Mouse (Mus musculus): ENCODE results near the gene Tcta.
A peak's percentile ranks its signal among the peaks of the same experiment; 100 is the strongest.

The Tcta gene

GRCm38 (mm10) chr9:108267691-108268090, 38.3 kb downstream of the Tcta start:
- DNase-seq = peak; percentile 54

DNA sequence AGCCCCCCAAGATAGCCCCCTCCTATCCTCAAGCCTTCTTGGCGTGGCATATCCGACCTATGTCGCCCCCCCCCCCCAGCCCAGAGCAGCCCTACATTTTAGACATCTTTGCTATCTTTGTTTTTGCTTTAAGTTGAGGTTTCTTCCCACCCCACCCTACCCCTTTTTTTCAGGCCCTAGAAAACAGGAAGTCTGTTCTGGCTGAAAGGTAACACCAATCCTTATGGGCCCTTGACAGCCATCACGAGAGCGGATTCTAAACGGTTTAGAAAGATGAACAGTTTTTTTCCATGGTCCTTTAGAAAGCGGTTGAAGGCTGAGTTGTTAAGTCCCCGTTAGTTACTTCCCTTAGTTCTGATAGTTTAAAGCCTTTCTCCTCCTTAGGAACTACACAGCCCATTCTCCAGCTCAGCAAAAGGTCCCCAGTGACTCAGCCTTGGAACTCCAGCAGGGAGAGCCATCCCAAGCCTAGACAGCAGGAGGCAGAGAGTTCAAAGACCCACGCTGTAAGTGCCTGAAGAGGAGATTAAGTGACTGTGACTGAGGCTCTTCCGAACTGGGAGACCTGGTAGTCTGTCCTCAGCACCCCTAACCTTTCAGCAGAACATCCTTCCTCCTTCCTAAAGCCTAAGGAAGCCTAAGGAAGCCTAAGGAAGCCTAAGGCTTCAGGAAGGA, 39.6 kb downstream of the Tcta start:
- DNase-seq = no peak

- DNase-seq = peak; percentile 76
Measured at GRCm38 (mm10) chr9:108264191-108264921, 41.6 kb downstream of the Tcta start.

DNA sequence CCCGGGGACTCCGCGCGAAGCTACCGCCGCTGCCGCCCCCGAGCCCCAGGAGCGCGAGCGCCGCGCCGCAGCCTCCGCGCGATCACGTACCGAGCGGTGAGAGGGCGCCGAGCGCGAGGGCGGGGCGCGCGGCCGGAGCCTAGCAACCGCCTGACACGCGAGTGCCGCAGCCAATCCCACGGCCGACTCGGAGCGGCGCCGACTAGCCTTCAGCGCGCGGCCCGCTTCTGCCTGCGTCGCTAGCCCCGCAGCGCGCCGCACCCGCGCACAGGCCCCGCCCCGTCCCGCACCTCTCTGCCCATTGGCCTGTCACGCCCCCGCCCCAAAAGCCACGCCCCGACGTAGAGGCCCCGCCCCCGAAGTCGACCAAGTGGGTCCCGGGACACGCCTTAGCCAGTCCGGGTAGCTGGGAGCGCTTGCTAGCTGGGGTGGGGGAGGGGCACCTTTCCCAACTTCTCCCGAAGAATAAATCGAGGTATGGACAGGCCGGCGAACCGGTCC, 42.2 kb downstream of the Tcta start, which contains the start of gene Dag1:
Gene Dag1 (minus strand): TSS at position 269 of the 501 bp plus-strand sequence.
- peak; percentile 100 for DNase-seq

DNA sequence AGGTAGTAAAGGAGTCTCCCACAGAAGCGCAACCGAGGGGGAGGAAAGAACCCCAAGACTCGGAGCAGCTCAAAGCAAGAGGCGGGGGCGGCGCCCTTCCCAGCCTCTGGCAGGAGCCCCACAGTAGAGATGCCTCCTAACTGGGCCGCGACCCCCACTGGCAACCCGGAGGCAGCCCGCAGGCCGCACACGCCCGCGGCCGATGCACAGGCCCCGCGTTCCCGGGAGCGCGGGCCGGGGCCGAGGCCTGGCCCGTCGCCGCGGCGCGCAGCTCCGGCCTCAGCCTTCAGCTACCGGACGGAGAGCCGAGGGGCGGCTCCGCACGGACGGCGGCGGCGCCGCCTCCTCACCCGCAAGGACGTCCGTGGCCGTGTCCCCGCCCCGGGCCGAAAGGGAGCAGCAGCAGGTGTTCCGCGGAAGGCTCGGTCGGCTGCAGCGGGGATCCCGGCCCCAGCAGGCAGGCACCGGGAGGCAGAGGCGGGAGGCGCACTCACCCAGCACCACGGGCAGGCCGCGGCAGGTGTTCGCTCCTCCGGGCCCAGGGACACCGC, 42.8 kb downstream of the Tcta start:
- DNase-seq = peak; percentile 42

- peak; percentile 24 for DNase-seq
Measured at GRCm38 (mm10) chr9:108262494-108263049, 43.4 kb downstream of the Tcta start.

- DNase-seq = no peak
Measured at GRCm38 (mm10) chr9:108261865-108262264, 44.1 kb downstream of the Tcta start.

- DNase-seq = no peak
Measured at GRCm38 (mm10) chr9:108260526-108260925, 45.4 kb downstream of the Tcta start.
